Mouse (Mus musculus): ENCODE results near the gene Rundc3a.

- TF ChIP-seq POLR2A (IDR thresholded peaks at IDR 0.05; ENCODE audit: borderline replicate concordance, low read depth, low read length) (no peak), CTCF (IDR thresholded peaks at IDR 0.05; ENCODE audit: low read depth, low read length) (no peak)
Measured at GRCm38 (mm10) chr11:102353021-102353431, 40.2 kb upstream of the Rundc3a start.

All from bone marrow macrophage, adult 2 months (primary cell).